Mouse (Mus musculus): ENCODE results near the gene Arnt. TPM values are rescaled to one million over a fixed set of nuclear protein-coding genes. Genes with fewer than 3 reads are reported as not detected.

The Arnt gene
- polyA plus RNA-seq, 1 experiment from 2014 or later: 30.0 TPM

- H3K27me3 ChIP-seq (ENCODE audit: low read depth, poor library complexity, severe bottlenecking): no peaks in the 10 kb centered on the region
- 85% methylated on average over 7 of the region's 7 CpGs for WGBS
- H3K9me3 ChIP-seq (replicated peaks): no peaks in the 10 kb centered on the region
- H3K4me3 ChIP-seq: no peak overlapping the region
- peaks cover 3% of the 10 kb centered on the region; the same call in 1 of the 2 replicates for H3K4me1 ChIP-seq
- DNase-seq (ENCODE audit: low spot score): no peak
- no peaks in the 10 kb centered on the region for H3K36me3 ChIP-seq
- no peak overlapping the region for H3K27ac ChIP-seq (replicated peaks)
Measured at GRCm38 (mm10) chr3:95518891-95519290, 84.7 kb downstream of the Arnt start.

- WGBS: 76% methylated on average over 2 of the region's 2 CpGs
- peak overlapping the region; percentile 28; the same call in 1 of the 2 replicates for H3K27ac ChIP-seq (replicated peaks)
- DNase-seq (ENCODE audit: low spot score): no peak
- no peak overlapping the region for H3K4me3 ChIP-seq
- peaks cover 3% of the 10 kb centered on the region; the same call in 1 of the 2 replicates for H3K4me1 ChIP-seq
- no peaks in the 10 kb centered on the region for H3K9me3 ChIP-seq (replicated peaks)
- H3K27me3 ChIP-seq (ENCODE audit: low read depth, poor library complexity, severe bottlenecking): no peaks in the 10 kb centered on the region
- no peaks in the 10 kb centered on the region for H3K36me3 ChIP-seq
Measured at GRCm38 (mm10) chr3:95519315-95519714, 85.1 kb downstream of the Arnt start.

- H3K4me3 ChIP-seq: no peak overlapping the region
- peaks cover 3% of the 10 kb centered on the region; the same call in 1 of the 2 replicates for H3K4me1 ChIP-seq
- no peaks in the 10 kb centered on the region for H3K27me3 ChIP-seq (ENCODE audit: low read depth, poor library complexity, severe bottlenecking)
- 89% methylated on average over 3 of the region's 3 CpGs for WGBS
- no peak for DNase-seq (ENCODE audit: low spot score)
- H3K27ac ChIP-seq (replicated peaks): no peak overlapping the region
- H3K9me3 ChIP-seq (replicated peaks): no peaks in the 10 kb centered on the region
- no peaks in the 10 kb centered on the region for H3K36me3 ChIP-seq
Measured at GRCm38 (mm10) chr3:95520100-95520499, 85.9 kb downstream of the Arnt start.

GRCm38 (mm10) chr3:95521168-95521567, 87.0 kb downstream of the Arnt start:
- no peak overlapping the region for H3K4me3 ChIP-seq
- H3K27ac ChIP-seq (replicated peaks): no peak overlapping the region
- DNase-seq (ENCODE audit: low spot score): no peak
- H3K27me3 ChIP-seq (ENCODE audit: low read depth, poor library complexity, severe bottlenecking): no peaks in the 10 kb centered on the region
- WGBS: 92% methylated on average over 10 of the region's 10 CpGs
- peaks cover 3% of the 10 kb centered on the region; the same call in 1 of the 2 replicates for H3K4me1 ChIP-seq
- H3K36me3 ChIP-seq: no peaks in the 10 kb centered on the region
- no peaks in the 10 kb centered on the region for H3K9me3 ChIP-seq (replicated peaks)

GRCm38 (mm10) chr3:95523662-95524061, 89.5 kb downstream of the Arnt start:
- Histone ChIP-seq H3K9me3 (replicated peaks) (no peaks in the 10 kb centered on the region), H3K4me3 (no peak overlapping the region), H3K36me3 (no peaks in the 10 kb centered on the region), H3K27me3 (ENCODE audit: low read depth, poor library complexity, severe bottlenecking) (no peaks in the 10 kb centered on the region), H3K4me1 (no peaks in the 10 kb centered on the region), H3K27ac (replicated peaks) (no peak overlapping the region)
- 86% methylated on average over 3 of the region's 3 CpGs for WGBS
- DNase-seq (ENCODE audit: low spot score): no peak

GRCm38 (mm10) chr3:95524673-95525072, 90.5 kb downstream of the Arnt start:
- Histone ChIP-seq H3K27ac (replicated peaks) (no peak overlapping the region), H3K27me3 (ENCODE audit: low read depth, poor library complexity, severe bottlenecking) (no peaks in the 10 kb centered on the region), H3K9me3 (replicated peaks) (no peaks in the 10 kb centered on the region), H3K36me3 (no peaks in the 10 kb centered on the region), H3K4me3 (no peak overlapping the region), H3K4me1 (no peaks in the 10 kb centered on the region)
- no peak for DNase-seq (ENCODE audit: low spot score)
- 81% methylated on average over 2 of the region's 2 CpGs for WGBS

GRCm38 (mm10) chr3:95526111-95526510, 91.9 kb downstream of the Arnt start:
- Histone ChIP-seq H3K9me3 (replicated peaks) (no peaks in the 10 kb centered on the region), H3K4me3 (no peak overlapping the region), H3K27ac (replicated peaks) (no peak overlapping the region), H3K4me1 (no peaks in the 10 kb centered on the region), H3K27me3 (ENCODE audit: low read depth, poor library complexity, severe bottlenecking) (no peaks in the 10 kb centered on the region), H3K36me3 (no peaks in the 10 kb centered on the region)
- no peak for DNase-seq (ENCODE audit: low spot score)

GRCm38 (mm10) chr3:95526622-95527211, 92.5 kb downstream of the Arnt start, which contains the start of gene Ctss:
Gene Ctss (plus strand): TSS chr3:95526786.
- Histone ChIP-seq H3K27ac (replicated peaks) (no peak within 1 kb of the TSS), H3K4me3 (no peak within 1 kb of the TSS), H3K4me1 (no peaks in the 10 kb centered on the region), H3K9me3 (replicated peaks) (no peaks in the 10 kb centered on the region), H3K27me3 (ENCODE audit: low read depth, poor library complexity, severe bottlenecking) (no peaks in the 10 kb centered on the region), H3K36me3 (no peaks in the 10 kb centered on the region)
- DNase-seq (ENCODE audit: low spot score): no peak
- 91% methylated on average over 8 of the region's 8 CpGs for WGBS

GRCm38 (mm10) chr3:95529814-95530213, 95.6 kb downstream of the Arnt start:
- 86% methylated on average over 6 of the region's 6 CpGs for WGBS
- DNase-seq (ENCODE audit: low spot score): no peak
- Histone ChIP-seq H3K4me1 (no peaks in the 10 kb centered on the region), H3K27ac (replicated peaks) (no peak overlapping the region), H3K4me3 (no peak overlapping the region), H3K27me3 (ENCODE audit: low read depth, poor library complexity, severe bottlenecking) (no peaks in the 10 kb centered on the region), H3K9me3 (replicated peaks) (no peaks in the 10 kb centered on the region), H3K36me3 (no peaks in the 10 kb centered on the region)

- Histone ChIP-seq H3K36me3 (no peaks in the 10 kb centered on the region), H3K9me3 (replicated peaks) (no peaks in the 10 kb centered on the region), H3K4me3 (no peak overlapping the region), H3K27me3 (ENCODE audit: low read depth, poor library complexity, severe bottlenecking) (no peaks in the 10 kb centered on the region), H3K4me1 (no peaks in the 10 kb centered on the region), H3K27ac (replicated peaks) (no peak overlapping the region)
- DNase-seq (ENCODE audit: low spot score): no peak
- 100% methylated on average over 1 of the region's 1 CpGs for WGBS
Measured at GRCm38 (mm10) chr3:95531025-95531424, 96.8 kb downstream of the Arnt start.

GRCm38 (mm10) chr3:95533364-95533763, 99.2 kb downstream of the Arnt start:
- Histone ChIP-seq H3K4me1 (no peaks in the 10 kb centered on the region), H3K36me3 (no peaks in the 10 kb centered on the region), H3K27me3 (ENCODE audit: low read depth, poor library complexity, severe bottlenecking) (no peaks in the 10 kb centered on the region), H3K9me3 (replicated peaks) (no peaks in the 10 kb centered on the region), H3K27ac (replicated peaks) (no peak overlapping the region), H3K4me3 (no peak overlapping the region)
- 93% methylated on average over 5 of the region's 5 CpGs for WGBS
- DNase-seq (ENCODE audit: low spot score): no peak

GRCm38 (mm10) chr3:95534927-95535326, 100.7 kb downstream of the Arnt start:
- H3K27ac ChIP-seq (replicated peaks): no peak overlapping the region
- H3K27me3 ChIP-seq (ENCODE audit: low read depth, poor library complexity, severe bottlenecking): no peaks in the 10 kb centered on the region
- H3K4me3 ChIP-seq: no peak overlapping the region
- H3K9me3 ChIP-seq (replicated peaks): no peaks in the 10 kb centered on the region
- no peaks in the 10 kb centered on the region for H3K4me1 ChIP-seq
- WGBS: 96% methylated on average over 1 of the region's 1 CpGs
- DNase-seq (ENCODE audit: low spot score): no peak
- H3K36me3 ChIP-seq: no peaks in the 10 kb centered on the region

GRCm38 (mm10) chr3:95538936-95539335, 104.7 kb downstream of the Arnt start:
- Histone ChIP-seq H3K4me3 (no peak overlapping the region), H3K9me3 (replicated peaks) (no peaks in the 10 kb centered on the region), H3K27me3 (ENCODE audit: low read depth, poor library complexity, severe bottlenecking) (no peaks in the 10 kb centered on the region), H3K27ac (replicated peaks) (no peak overlapping the region), H3K4me1 (no peaks in the 10 kb centered on the region), H3K36me3 (no peaks in the 10 kb centered on the region)
- 92% methylated on average over 10 of the region's 10 CpGs for WGBS
- DNase-seq (ENCODE audit: low spot score): no peak

GRCm38 (mm10) chr3:95539837-95540236, 105.6 kb downstream of the Arnt start:
- Histone ChIP-seq H3K4me1 (no peaks in the 10 kb centered on the region), H3K4me3 (no peak overlapping the region), H3K36me3 (no peaks in the 10 kb centered on the region), H3K27ac (replicated peaks) (no peak overlapping the region), H3K9me3 (replicated peaks) (no peaks in the 10 kb centered on the region), H3K27me3 (ENCODE audit: low read depth, poor library complexity, severe bottlenecking) (no peaks in the 10 kb centered on the region)
- DNase-seq (ENCODE audit: low spot score): no peak
- whole genome bisulfite sequencing: 94% methylated on average over 4 of the region's 4 CpGs
